ENCODE assay signal across 13 mouse cellular contexts in the genomic region with DNA sequence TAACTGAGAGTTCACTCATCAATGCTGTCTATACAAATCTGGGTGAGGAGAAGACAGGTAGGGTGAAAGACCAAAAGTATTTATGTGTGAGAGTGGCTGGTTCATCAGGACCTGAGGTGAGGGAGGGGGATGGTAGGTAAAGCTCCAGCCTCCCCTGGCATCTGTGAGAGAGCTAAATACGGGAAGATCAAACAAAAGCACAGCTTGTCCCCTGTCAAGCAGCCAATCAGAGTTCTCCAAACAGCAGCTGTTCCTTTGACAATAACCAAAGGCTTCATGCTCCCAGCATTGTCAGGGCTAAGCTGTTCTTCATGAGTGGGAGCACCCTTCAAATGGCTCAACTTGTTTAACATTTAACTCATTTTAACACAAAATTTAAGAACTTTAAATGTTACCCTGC.
DNase-seq lines count a peak whose midpoint lies in the region; ATAC-seq lines count a peak whose summit lies in the region.
"Had no signal": no experiment of that assay in that cellular context is flagged by ENCODE, and none has a peak within 500 bp of the region (broad histone marks: within the 10 kb centered on the region; RNA-seq: fewer than 3 reads in every experiment).

No protein-coding gene starts in this region.

- no peaks in the 10 kb centered on the region for H3K36me3 ChIP-seq in neural tube, embryonic 12.5 days
- H3K36me3 ChIP-seq: heart, embryonic 15.5 days had no signal

- H3K4me2 ChIP-seq in neural tube, embryonic 12.5 days (replicated peaks) = no peak overlapping the region
- H3K4me2 ChIP-seq: heart, embryonic 15.5 days had no signal

- no peak overlapping the region for H3K4me3 ChIP-seq in neural tube, embryonic 12.5 days
- H3K4me3 ChIP-seq: erythroblast, embryonic 14.5 days; heart, embryonic 15.5 days; megakaryocyte, embryonic 14.5 days had no signal

- DNase-seq in neural tube, embryonic 10.5 days (ENCODE audit: extremely low spot score, low spot score) = no peak
- peak; percentile 23 to 24 for DNase-seq in cerebellum, postnatal 25 days
- DNase-seq in layer of hippocampus, adult 18-20 months (ENCODE audit: low spot score in 2 of 2) = peak; percentile 64 to 92
- DNase-seq in telencephalon, adult 2 months (ENCODE audit: low read depth, low spot score) = peak; percentile 57
- no peak for DNase-seq in gastrocnemius, adult 18-20 months (ENCODE audit: low spot score)
- DNase-seq in left cerebral cortex, postnatal 36 days (ENCODE audit: low spot score in 2 of 2) = no peak
- DNase-seq: liver; thymus, postnatal 36 days had no signal

- intact Hi-C loops in left cerebral cortex, postnatal 36 days (cut with DNase I) = no loop called here

- H3K27me3 ChIP-seq in neural tube, embryonic 12.5 days (replicated peaks) = no peaks in the 10 kb centered on the region
- H3K27me3 ChIP-seq: heart, embryonic 15.5 days; megakaryocyte, embryonic 14.5 days had no signal

- no peaks in the 10 kb centered on the region for H3K9me3 ChIP-seq in neural tube, embryonic 12.5 days
- H3K9me3 ChIP-seq: heart, embryonic 15.5 days had no signal

- no peak overlapping the region for H3K9ac ChIP-seq in neural tube, embryonic 12.5 days
- H3K9ac ChIP-seq: heart, embryonic 15.5 days had no signal

- ATAC-seq in neural tube, embryonic 12.5 days (ENCODE audit: low FRiP score, low read depth) = peak; percentile 61; the same call in 1 of the 2 replicates

- H3K4me1 ChIP-seq in neural tube, embryonic 12.5 days = peaks cover 6% of the 10 kb centered on the region
- H3K4me1 ChIP-seq: megakaryocyte, embryonic 14.5 days had no signal

- WGBS in neural tube, embryonic 12.5 days = 0% methylated on average over 1 of the region's 1 CpGs

- no peak overlapping the region for H3K27ac ChIP-seq in neural tube, embryonic 12.5 days
- H3K27ac ChIP-seq: heart, embryonic 15.5 days; kidney, postnatal 0 days had no signal

Comparison
In these comparisons a context has a peak if more than half of its experiments do, and no peak if none do; other contexts are left out.
1. DNase-seq: peak in cerebellum, postnatal 25 days (2 of 2), layer of hippocampus, adult 18-20 months (2 of 2) and telencephalon, adult 2 months (single experiment); none in neural tube, embryonic 10.5 days (single experiment), gastrocnemius, adult 18-20 months (single experiment) and left cerebral cortex, postnatal 36 days (0 of 2).